Mouse (Mus musculus) ES-E14 (cell line): ENCODE measurements at regions not wholly inside any gene's neighbourhood (a gene's known extent, or its start where the extent isn't known, plus 50 kb on each side); places are given as distances from the start of the nearest gene placed in this dataset.
A peak's percentile ranks its signal among the peaks of the same experiment; 100 is the strongest.

Experiments used
- DNase-seq: peaks from one replicate; pipeline ENCODE4 v3.0.0-alpha.2; 2013; ENCODE audit warnings: low read depth, low spot score
- H3K27ac ChIP-seq: 2 replicates; pipeline ENCODE4 v1.5.1; 2012; ENCODE audit warnings: low read depth, mild to moderate bottlenecking, low read length, moderate library complexity, mixed read lengths; ENCODE audit not compliant: poor library complexity, insufficient read depth, severe bottlenecking
- H3K36me3 ChIP-seq: 2 replicates; pipeline ENCODE4 v1.6.1; 2012; ENCODE audit warnings: mild to moderate bottlenecking, low read length, moderate library complexity, mixed read lengths; ENCODE audit not compliant: control insufficient read depth, poor library complexity, insufficient read depth, severe bottlenecking
- H3K4me1 ChIP-seq, 2 experiments: fragments of 150-350 bp in 1 of 2; sonication (generic) in 1 of 2; 2 replicates each; pipeline ENCODE4 v1.6.1; 2012; ENCODE audit warnings: low read length in 2 of 2, mild to moderate bottlenecking in 1 of 2, mixed read lengths in 1 of 2; ENCODE audit not compliant: control insufficient read depth in 2 of 2, insufficient read depth in 2 of 2, poor library complexity in 1 of 2
- H3K4me3 ChIP-seq, 2 experiments: fragments of 150-350 bp in 1 of 2; sonication (generic) in 1 of 2; 2 replicates each; pipeline ENCODE4 v1.5.1; 2012; ENCODE audit warnings: low read length in 2 of 2, low read depth in 1 of 2, mild to moderate bottlenecking in 1 of 2, mixed read lengths in 1 of 2; ENCODE audit not compliant: insufficient read depth in 1 of 2, poor library complexity in 1 of 2, severe bottlenecking in 1 of 2
- H3K9ac ChIP-seq: 2 replicates; pipeline ENCODE4 v1.6.1; 2012; ENCODE audit warnings: low read depth, mild to moderate bottlenecking, low read length, mixed read lengths; ENCODE audit not compliant: poor library complexity, insufficient read depth, severe bottlenecking
- H3K9me3 ChIP-seq: fragments of 150-350 bp; sonication (generic); 2 replicates; pipeline ENCODE4 v1.6.1; 2012; ENCODE audit warnings: low read depth, mild to moderate bottlenecking, low read length; ENCODE audit not compliant: control insufficient read depth, insufficient read depth
- CHD2 ChIP-seq: IDR thresholded peaks from 2 replicates; pipeline ENCODE4 v1.6.1; 2014; ENCODE audit warnings: mild to moderate bottlenecking, low read depth, low read length, inconsistent platforms
- HCFC1 ChIP-seq: IDR thresholded peaks from 2 replicates; pipeline ENCODE4 v1.6.1; 2012; ENCODE audit warnings: low read length, inconsistent platforms, borderline replicate concordance; ENCODE audit not compliant: insufficient read depth
- MAFK ChIP-seq: IDR thresholded peaks from 2 replicates; pipeline ENCODE4 v1.6.1; 2014; ENCODE audit warnings: mild to moderate bottlenecking, low read depth, low read length, inconsistent platforms; ENCODE audit not compliant: insufficient read depth
- ZC3H11A ChIP-seq: IDR thresholded peaks from 2 replicates; pipeline ENCODE4 v1.6.1; 2012; ENCODE audit warnings: low read depth, mild to moderate bottlenecking, inconsistent platforms, low read length, borderline replicate concordance
- ZNF384 ChIP-seq: IDR thresholded peaks from 2 replicates; pipeline ENCODE4 v1.6.1; 2012; ENCODE audit warnings: low read depth, low read length, inconsistent platforms
- in situ Hi-C, 2 experiments: fragments of 600-800 bp; cut with MboI; formaldehyde crosslinking; loops; one replicate each; pipeline ENCODE4 v1.15.1; 2025; ENCODE audit warnings: low sequenced_read_pairs in 2 of 2, inconsistent platforms in 1 of 2; ENCODE audit not compliant: unreplicated experiment in 2 of 2

- Histone ChIP-seq H3K4me3 (no peak overlapping the region), H3K4me1 (no peaks in the 10 kb centered on the region), H3K27ac (no peak overlapping the region), H3K36me3 (no peaks in the 10 kb centered on the region), H3K9me3 (no peaks in the 10 kb centered on the region), H3K9ac (no peak overlapping the region)
- no peak for DNase-seq
- in situ Hi-C loops = no loop called here
- no peak for TF ChIP-seq ZC3H11A
- TF ChIP-seq HCFC1 = no peak
- TF ChIP-seq ZNF384 = no peak
- no peak for TF ChIP-seq CHD2
- no peak for TF ChIP-seq MAFK
Observed at GRCm38 (mm10) chr13:86111372-86112094, 64.8 kb upstream of the Cox7c start.

GRCm38 (mm10) chr13:86102212-86102611 is 55.5 kb upstream of the Cox7c start:
- no peak for TF ChIP-seq HCFC1
- no peaks in the 10 kb centered on the region for H3K4me1 ChIP-seq
- H3K4me3 ChIP-seq = no peak overlapping the region
- in situ Hi-C loops = no loop called here
- no peak overlapping the region; the same call in 1 of the 2 replicates for H3K27ac ChIP-seq
- H3K9me3 ChIP-seq = no peaks in the 10 kb centered on the region
- no peak overlapping the region for H3K9ac ChIP-seq
- no peak for DNase-seq
- H3K36me3 ChIP-seq = no peaks in the 10 kb centered on the region

GRCm38 (mm10) chr13:86097836-86098235 is 51.1 kb upstream of the Cox7c start:
- in situ Hi-C loops = no loop called here
- Histone ChIP-seq H3K36me3 (no peaks in the 10 kb centered on the region), H3K4me3 (no peak overlapping the region), H3K9ac (no peak overlapping the region), H3K9me3 (no peaks in the 10 kb centered on the region; the same call in 1 of the 2 replicates), H3K4me1 (no peaks in the 10 kb centered on the region), H3K27ac (peak overlapping the region; percentile 78; the same call in 1 of the 2 replicates)
- TF ChIP-seq ZC3H11A (no peak), CHD2 (no peak), HCFC1 (no peak), MAFK (no peak), ZNF384 (no peak)
- DNase-seq = peak; percentile 50

- H3K36me3 ChIP-seq = no peaks in the 10 kb centered on the region
- no peak overlapping the region for H3K4me3 ChIP-seq
- no peak for DNase-seq
- no peaks in the 10 kb centered on the region for H3K4me1 ChIP-seq
- peak overlapping the region; percentile 78; the same call in 1 of the 2 replicates for H3K27ac ChIP-seq
- TF ChIP-seq ZC3H11A = no peak
- no peak for TF ChIP-seq CHD2
- TF ChIP-seq MAFK = no peak
- no peak for TF ChIP-seq ZNF384
- no peak for TF ChIP-seq HCFC1
- no peak overlapping the region for H3K9ac ChIP-seq
- in situ Hi-C loops = no loop called here
- no peaks in the 10 kb centered on the region; the same call in 1 of the 2 replicates for H3K9me3 ChIP-seq
Observed at GRCm38 (mm10) chr13:86097291-86097690, 50.6 kb upstream of the Cox7c start.
